Mouse (Mus musculus): ENCODE data around the gene Tmcc3.

- no peak for TF ChIP-seq CTCF (IDR thresholded peaks at IDR 0.05; ENCODE audit: low read depth, low read length)
- TF ChIP-seq POLR2A (IDR thresholded peaks at IDR 0.05; ENCODE audit: borderline replicate concordance, low read depth, low read length): no peak
These were observed 307.8 kb downstream of the Tmcc3 start for GRCm38 (mm10) chr10:94619586-94619985.

Measured in bone marrow macrophage, adult 2 months (primary cell).